Mouse (Mus musculus): Measurements from ENCODE around the gene Rab11a. TPM values are rescaled to one million over a fixed set of nuclear protein-coding genes. Genes with fewer than 3 reads are reported as not detected.

The Rab11a gene
- polyA plus RNA-seq, 1 experiment = 60.1 TPM

- Histone ChIP-seq H3K27ac (ENCODE audit: control insufficient read depth, insufficient read depth, low read length) (no peak overlapping the region), H3K27me3 (ENCODE audit: control insufficient read depth, insufficient read depth, low read length) (no peaks in the 10 kb centered on the region), H3K4me1 (replicated peaks; ENCODE audit: control insufficient read depth, insufficient read depth, low read length) (no peaks in the 10 kb centered on the region; the same call in 1 of the 2 replicates), H3K36me3 (ENCODE audit: control insufficient read depth, insufficient read depth, low read length) (no peaks in the 10 kb centered on the region), H3K4me3 (ENCODE audit: control insufficient read depth, insufficient read depth, low read length) (no peak overlapping the region)
- DNase-seq = no peak
- 93% methylated on average over 5 of the region's 5 CpGs for WGBS
- TF ChIP-seq POLR2A (IDR thresholded peaks at IDR 0.05; ENCODE audit: control insufficient read depth, extremely low read depth, insufficient read depth, low read length, poor library complexity) (no peak), CTCF (IDR thresholded peaks at IDR 0.05; ENCODE audit: borderline replicate concordance, control insufficient read depth, extremely low read depth, insufficient read depth, low read length, poor library complexity) (no peak)
Measured at GRCm38 (mm10) chr9:64770411-64770849, 32.9 kb upstream of the Rab11a start.

GRCm38 (mm10) chr9:64769911-64770310 lies 32.4 kb upstream of the Rab11a start:
- TF ChIP-seq CTCF (IDR thresholded peaks at IDR 0.05; ENCODE audit: borderline replicate concordance, control insufficient read depth, extremely low read depth, insufficient read depth, low read length, poor library complexity) (no peak), POLR2A (IDR thresholded peaks at IDR 0.05; ENCODE audit: control insufficient read depth, extremely low read depth, insufficient read depth, low read length, poor library complexity) (no peak)
- no peak for DNase-seq
- WGBS = 95% methylated on average over 6 of the region's 6 CpGs
- Histone ChIP-seq H3K4me1 (replicated peaks; ENCODE audit: control insufficient read depth, insufficient read depth, low read length) (no peaks in the 10 kb centered on the region; the same call in 1 of the 2 replicates), H3K27me3 (ENCODE audit: control insufficient read depth, insufficient read depth, low read length) (no peaks in the 10 kb centered on the region), H3K27ac (ENCODE audit: control insufficient read depth, insufficient read depth, low read length) (no peak overlapping the region), H3K4me3 (ENCODE audit: control insufficient read depth, insufficient read depth, low read length) (no peak overlapping the region), H3K36me3 (ENCODE audit: control insufficient read depth, insufficient read depth, low read length) (no peaks in the 10 kb centered on the region)

GRCm38 (mm10) chr9:64769066-64769695 lies 31.6 kb upstream of the Rab11a start:
- Histone ChIP-seq H3K36me3 (ENCODE audit: control insufficient read depth, insufficient read depth, low read length) (no peaks in the 10 kb centered on the region), H3K27me3 (ENCODE audit: control insufficient read depth, insufficient read depth, low read length) (no peaks in the 10 kb centered on the region), H3K4me1 (replicated peaks; ENCODE audit: control insufficient read depth, insufficient read depth, low read length) (no peaks in the 10 kb centered on the region; the same call in 1 of the 2 replicates), H3K4me3 (ENCODE audit: control insufficient read depth, insufficient read depth, low read length) (no peak overlapping the region), H3K27ac (ENCODE audit: control insufficient read depth, insufficient read depth, low read length) (no peak overlapping the region)
- 77% methylated on average over 9 of the region's 9 CpGs for WGBS
- peak; percentile 30 for DNase-seq
- no peak for TF ChIP-seq CTCF (IDR thresholded peaks at IDR 0.05; ENCODE audit: borderline replicate concordance, control insufficient read depth, extremely low read depth, insufficient read depth, low read length, poor library complexity)
- no peak for TF ChIP-seq POLR2A (IDR thresholded peaks at IDR 0.05; ENCODE audit: control insufficient read depth, extremely low read depth, insufficient read depth, low read length, poor library complexity)

GRCm38 (mm10) chr9:64767796-64768195 lies 30.2 kb upstream of the Rab11a start:
- no peak overlapping the region for H3K27ac ChIP-seq (ENCODE audit: control insufficient read depth, insufficient read depth, low read length)
- DNase-seq = no peak
- H3K27me3 ChIP-seq (ENCODE audit: control insufficient read depth, insufficient read depth, low read length) = no peaks in the 10 kb centered on the region
- WGBS = 65% methylated on average over 1 of the region's 1 CpGs
- no peaks in the 10 kb centered on the region; the same call in 1 of the 2 replicates for H3K4me1 ChIP-seq (replicated peaks; ENCODE audit: control insufficient read depth, insufficient read depth, low read length)
- no peaks in the 10 kb centered on the region for H3K36me3 ChIP-seq (ENCODE audit: control insufficient read depth, insufficient read depth, low read length)
- no peak overlapping the region for H3K4me3 ChIP-seq (ENCODE audit: control insufficient read depth, insufficient read depth, low read length)
- no peak for TF ChIP-seq POLR2A (IDR thresholded peaks at IDR 0.05; ENCODE audit: control insufficient read depth, extremely low read depth, insufficient read depth, low read length, poor library complexity)
- no peak for TF ChIP-seq CTCF (IDR thresholded peaks at IDR 0.05; ENCODE audit: borderline replicate concordance, control insufficient read depth, extremely low read depth, insufficient read depth, low read length, poor library complexity)

- Histone ChIP-seq H3K27ac (ENCODE audit: control insufficient read depth, insufficient read depth, low read length) (no peak overlapping the region), H3K36me3 (ENCODE audit: control insufficient read depth, insufficient read depth, low read length) (no peaks in the 10 kb centered on the region), H3K4me3 (ENCODE audit: control insufficient read depth, insufficient read depth, low read length) (no peak overlapping the region), H3K27me3 (ENCODE audit: control insufficient read depth, insufficient read depth, low read length) (no peaks in the 10 kb centered on the region), H3K4me1 (replicated peaks; ENCODE audit: control insufficient read depth, insufficient read depth, low read length) (no peaks in the 10 kb centered on the region; the same call in 1 of the 2 replicates)
- TF ChIP-seq CTCF (IDR thresholded peaks at IDR 0.05; ENCODE audit: borderline replicate concordance, control insufficient read depth, extremely low read depth, insufficient read depth, low read length, poor library complexity) = no peak
- TF ChIP-seq POLR2A (IDR thresholded peaks at IDR 0.05; ENCODE audit: control insufficient read depth, extremely low read depth, insufficient read depth, low read length, poor library complexity) = no peak
- no peak for DNase-seq
- 97% methylated on average over 3 of the region's 3 CpGs for WGBS
Measured at GRCm38 (mm10) chr9:64766136-64766535, 28.6 kb upstream of the Rab11a start.

- H3K27ac ChIP-seq (ENCODE audit: control insufficient read depth, insufficient read depth, low read length) = no peak overlapping the region
- 97% methylated on average over 2 of the region's 2 CpGs for whole genome bisulfite sequencing
- no peaks in the 10 kb centered on the region for H3K27me3 ChIP-seq (ENCODE audit: control insufficient read depth, insufficient read depth, low read length)
- no peaks in the 10 kb centered on the region for H3K4me1 ChIP-seq (replicated peaks; ENCODE audit: control insufficient read depth, insufficient read depth, low read length)
- no peak overlapping the region for H3K4me3 ChIP-seq (ENCODE audit: control insufficient read depth, insufficient read depth, low read length)
- DNase-seq = no peak
- TF ChIP-seq CTCF (IDR thresholded peaks at IDR 0.05; ENCODE audit: borderline replicate concordance, control insufficient read depth, extremely low read depth, insufficient read depth, low read length, poor library complexity) (no peak), POLR2A (IDR thresholded peaks at IDR 0.05; ENCODE audit: control insufficient read depth, extremely low read depth, insufficient read depth, low read length, poor library complexity) (no peak)
- no peaks in the 10 kb centered on the region for H3K36me3 ChIP-seq (ENCODE audit: control insufficient read depth, insufficient read depth, low read length)
Measured at GRCm38 (mm10) chr9:64764824-64765223, 27.3 kb upstream of the Rab11a start.
